Mouse (Mus musculus) limb, embryonic 12.5 days (tissue): ENCODE measurements around the gene Wfdc9. TPM values are rescaled to one million over a fixed set of nuclear protein-coding genes. Genes with fewer than 3 reads are reported as not detected.
"Not testable (repeated sequence)": the region's sequence is repeated elsewhere in the genome, so short reads cannot be mapped to it uniquely, and the experiment has no call there.

Experiments
- ATAC-seq: fragments of 200-750 bp; cut with Nextera tagmentation; 2 replicates; pipeline ENCODE4 v1.8.0; 2017; ENCODE audit warnings: low read depth, moderate TSS enrichment; ENCODE audit not compliant: insufficient number of reproducible peaks, insufficient read depth, low FRiP score, low TSS enrichment
- H3K27ac ChIP-seq: fragments of 300-500 bp; sonication (generic); 2 replicates; pipeline ENCODE4 v1.5.1; 2016; ENCODE audit warnings: mild to moderate bottlenecking, moderate library complexity
- H3K27me3 ChIP-seq: fragments of 300-500 bp; sonication (generic); 2 replicates; pipeline ENCODE4 v1.6.1; 2016; ENCODE audit warnings: mild to moderate bottlenecking, moderate library complexity
- H3K36me3 ChIP-seq: fragments of 300-500 bp; sonication (generic); 2 replicates; pipeline ENCODE4 v1.6.1; 2016; ENCODE audit warnings: mild to moderate bottlenecking, moderate library complexity
- H3K4me1 ChIP-seq: fragments of 300-500 bp; sonication (generic); replicated peaks from 2 replicates; pipeline ENCODE4 v1.6.1; 2016
- H3K4me2 ChIP-seq: fragments of 300-500 bp; sonication (generic); 2 replicates; pipeline ENCODE4 v1.6.1; 2016; ENCODE audit warnings: mild to moderate bottlenecking, moderate library complexity
- H3K4me3 ChIP-seq: fragments of 300-500 bp; sonication (generic); replicated peaks from 2 replicates; pipeline ENCODE4 v1.5.1; 2016; ENCODE audit warnings: mild to moderate bottlenecking
- H3K9ac ChIP-seq: fragments of 300-500 bp; sonication (generic); replicated peaks from 2 replicates; pipeline ENCODE4 v1.6.1; 2016; ENCODE audit warnings: mild to moderate bottlenecking, moderate library complexity
- H3K9me3 ChIP-seq: fragments of 300-500 bp; sonication (generic); 2 replicates; pipeline ENCODE4 v1.6.1; 2016; ENCODE audit warnings: mild to moderate bottlenecking, moderate library complexity
- WGBS: fragments of 180-500 bp; shearing (Covaris S2); methylation state at CpG from one replicate; pipeline ENCODE4 v1.1.7; 2016; 5-methylcytosine and 5-hydroxymethylcytosine counted together
- polyA plus RNA-seq: library from polyadenylated mRNA; unstranded; fragments of >200 nt; fragmentation: Nextera tagmentation; extraction: Ambion mirVana; gene quantifications from 2 replicates; pipeline ENCODE4 v1.2.1, GENCODE M21; 2016

Gene Wfdc9
- polyA plus RNA-seq, 1 experiment from 2014 or later: not detected

GRCm38 (mm10) chr2:164619050-164619449, 37.3 kb downstream of the Wfdc9 start:
- H3K9ac ChIP-seq: no peak overlapping the region
- no peak overlapping the region for H3K27ac ChIP-seq
- no peak overlapping the region for H3K4me2 ChIP-seq
- 66% methylated on average over 5 of the region's 5 CpGs for WGBS
- H3K4me3 ChIP-seq: no peak overlapping the region
- H3K36me3 ChIP-seq: no peaks in the 10 kb centered on the region
- no peaks in the 10 kb centered on the region for H3K4me1 ChIP-seq
- H3K9me3 ChIP-seq: no peaks in the 10 kb centered on the region
- no peaks in the 10 kb centered on the region for H3K27me3 ChIP-seq
- ATAC-seq: no peak

DNA sequence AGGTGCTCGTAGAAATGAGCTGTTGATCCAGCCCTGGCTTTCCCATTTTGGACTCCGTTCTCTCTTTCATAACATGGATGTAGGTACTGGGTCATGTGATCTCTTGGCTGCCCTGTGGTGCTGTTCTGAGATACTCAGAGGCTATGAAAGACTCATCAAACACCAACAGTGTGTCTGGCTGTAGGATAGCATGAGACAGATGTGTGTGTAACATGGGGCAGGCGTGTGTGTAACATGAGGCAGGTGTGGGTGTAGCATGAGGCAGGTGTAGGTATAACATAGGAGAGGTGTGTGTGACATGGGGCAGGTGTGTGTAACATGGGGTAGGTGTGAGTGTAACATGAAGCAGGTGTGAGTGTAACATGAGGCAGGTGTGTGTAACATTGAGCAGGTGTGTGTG, 41.0 kb downstream of the Wfdc9 start:
- H3K27me3 ChIP-seq: no peaks in the 10 kb centered on the region
- no peak overlapping the region for H3K4me3 ChIP-seq
- 90% methylated on average over 3 of the region's 3 CpGs for WGBS
- H3K27ac ChIP-seq: no peak overlapping the region
- H3K36me3 ChIP-seq: no peaks in the 10 kb centered on the region
- no peak overlapping the region for H3K9ac ChIP-seq
- ATAC-seq: no peak
- H3K9me3 ChIP-seq: no peaks in the 10 kb centered on the region
- H3K4me1 ChIP-seq: 0 out of 2 replicates have a peak, but pooled peaks cover 5% of the 10 kb centered on the region
- H3K4me2 ChIP-seq: no peak overlapping the region

DNA sequence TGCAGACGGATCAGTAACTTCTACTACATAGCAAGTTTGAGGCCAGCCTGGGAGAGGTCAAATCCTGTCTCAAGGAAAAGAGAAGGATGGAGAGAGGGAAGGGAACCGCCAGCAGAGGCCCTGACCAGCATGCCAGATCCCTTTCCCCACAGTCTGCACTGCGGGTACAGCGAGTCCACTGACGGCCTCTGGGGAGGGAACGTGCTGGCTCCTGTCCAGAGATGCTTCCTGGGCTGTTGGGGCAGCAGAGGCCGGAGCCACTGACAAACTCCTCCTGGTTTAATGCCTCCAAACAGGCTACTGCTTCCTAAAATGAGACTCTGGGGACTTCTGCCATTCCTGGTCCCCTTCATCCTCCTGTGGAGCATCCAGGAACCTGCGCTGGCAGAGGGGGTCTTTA, 42.9 kb downstream of the Wfdc9 start, which contains the start of the genes Wfdc6b and Wfdc8:
Gene Wfdc6b (plus strand): TSS at position 52 of the 400 bp plus-strand sequence.
Gene Wfdc8 (minus strand): TSS at position 156 of the 400 bp plus-strand sequence.
- not testable (repeated sequence) for H3K4me1 ChIP-seq, H3K27me3 ChIP-seq, H3K9me3 ChIP-seq, H3K9ac ChIP-seq, ATAC-seq, H3K36me3 ChIP-seq, H3K4me2 ChIP-seq, H3K4me3 ChIP-seq, H3K27ac ChIP-seq
- 55% methylated on average over 8 of the region's 8 CpGs for WGBS

GRCm38 (mm10) chr2:164608781-164609180, 47.6 kb downstream of the Wfdc9 start:
- WGBS: 85% methylated on average over 6 of the region's 6 CpGs
- H3K27me3 ChIP-seq: no peaks in the 10 kb centered on the region
- no peaks in the 10 kb centered on the region for H3K36me3 ChIP-seq
- H3K9ac ChIP-seq: no peak overlapping the region
- H3K4me1 ChIP-seq: 0 out of 2 replicates have a peak, but pooled peaks cover 5% of the 10 kb centered on the region
- H3K9me3 ChIP-seq: peaks cover 2% of the 10 kb centered on the region; the same call in 1 of the 2 replicates
- no peak overlapping the region for H3K4me3 ChIP-seq
- H3K4me2 ChIP-seq: no peak overlapping the region
- no peak for ATAC-seq
- no peak overlapping the region for H3K27ac ChIP-seq

- H3K4me3 ChIP-seq: no peak overlapping the region
- no peaks in the 10 kb centered on the region for H3K36me3 ChIP-seq
- no peak for ATAC-seq
- 91% methylated on average over 8 of the region's 8 CpGs for WGBS
- no peaks in the 10 kb centered on the region for H3K4me1 ChIP-seq
- no peak overlapping the region for H3K27ac ChIP-seq
- no peak overlapping the region for H3K4me2 ChIP-seq
- no peaks in the 10 kb centered on the region for H3K27me3 ChIP-seq
- peaks cover 11% of the 10 kb centered on the region for H3K9me3 ChIP-seq
- H3K9ac ChIP-seq: no peak overlapping the region
Observed at GRCm38 (mm10) chr2:164604411-164604810, 52.0 kb downstream of the Wfdc9 start.

DNA sequence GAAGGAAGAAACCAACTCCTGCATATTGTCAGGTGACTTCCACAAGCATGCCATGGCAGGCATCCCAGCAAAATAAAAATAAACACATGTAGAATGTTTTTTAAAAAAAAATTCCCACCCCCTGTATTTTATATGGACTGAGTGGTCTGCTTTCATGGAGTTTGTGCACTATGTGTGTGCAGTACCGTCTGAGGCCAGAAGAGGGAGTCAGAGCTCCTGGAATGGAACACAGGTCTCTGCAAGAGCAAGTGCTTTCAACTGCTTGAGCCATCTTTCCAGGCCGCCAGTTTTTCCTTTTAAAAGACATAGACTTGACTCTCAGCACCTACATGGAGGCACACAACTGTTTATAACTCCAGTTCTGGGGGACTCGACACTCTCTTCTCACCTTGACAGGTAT, 52.9 kb downstream of the Wfdc9 start:
- Histone ChIP-seq H3K27ac (no peak overlapping the region), H3K4me2 (no peak overlapping the region), H3K9me3 (peaks cover 11% of the 10 kb centered on the region), H3K4me3 (no peak overlapping the region), H3K4me1 (no peaks in the 10 kb centered on the region), H3K36me3 (no peaks in the 10 kb centered on the region), H3K9ac (no peak overlapping the region), H3K27me3 (no peaks in the 10 kb centered on the region)
- no peak for ATAC-seq
- WGBS: 87% methylated on average over 3 of the region's 3 CpGs

DNA sequence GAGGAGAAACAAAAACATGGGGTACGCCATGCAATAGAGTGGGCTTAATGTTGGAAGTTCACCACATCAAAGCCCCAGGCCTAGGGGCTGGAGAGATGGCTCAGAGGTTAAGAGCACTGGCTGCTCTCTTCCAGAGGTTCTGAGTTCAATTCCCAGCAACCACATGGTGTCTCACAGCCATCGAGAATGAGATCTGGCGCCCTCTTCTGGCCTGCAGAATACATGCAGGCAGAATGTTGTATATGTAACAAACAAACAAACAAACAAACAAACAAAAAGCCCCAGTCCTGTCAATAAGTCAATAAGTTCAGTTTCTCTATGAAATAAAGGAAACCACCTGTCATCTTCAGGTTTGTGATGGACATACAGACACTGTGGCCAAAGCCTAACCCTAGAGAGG, 56.2 kb downstream of the Wfdc9 start:
- no peak overlapping the region for H3K4me3 ChIP-seq
- no peaks in the 10 kb centered on the region for H3K4me1 ChIP-seq
- H3K27ac ChIP-seq: no peak overlapping the region
- no peaks in the 10 kb centered on the region for H3K36me3 ChIP-seq
- H3K9ac ChIP-seq: no peak overlapping the region
- WGBS: 65% methylated on average over 3 of the region's 3 CpGs
- ATAC-seq: no peak
- H3K27me3 ChIP-seq: no peaks in the 10 kb centered on the region; the same call in 1 of the 2 replicates
- no peak overlapping the region for H3K4me2 ChIP-seq
- peaks cover 11% of the 10 kb centered on the region for H3K9me3 ChIP-seq

Other genes with a start within 250 kb of the Wfdc9 start
- gene Sdc4, start 212.7 kb downstream of the Wfdc9 start, polyA plus RNA-seq: 34.3 and 36.5 TPM in 2 replicates
- 55.2 and 59.2 TPM in 2 replicates for gene Sys1, start 199.6 kb downstream of the Wfdc9 start, polyA plus RNA-seq
- 2.3 and 3.4 TPM in 2 replicates for gene Gm20458, start 195.6 kb downstream of the Wfdc9 start, polyA plus RNA-seq
- not detected in 2 replicates for gene Trp53tg5, start 182.9 kb downstream of the Wfdc9 start, polyA plus RNA-seq
- gene Dbndd2, start 170.5 kb downstream of the Wfdc9 start, polyA plus RNA-seq: 1.2 and 1.7 TPM in 2 replicates
- gene Pigt, start 159.1 kb downstream of the Wfdc9 start, polyA plus RNA-seq: 24.9 and 32.7 TPM in 2 replicates
- 36.2 and 39.6 TPM in 2 replicates for gene Wfdc2, start 94.2 kb downstream of the Wfdc9 start, polyA plus RNA-seq
- not detected in 2 replicates for gene Spint3, start 83.1 kb downstream of the Wfdc9 start, polyA plus RNA-seq
- 0.28 TPM in 1 of 2 replicates, not detected in the other for gene Wfdc6a, start 71.1 kb downstream of the Wfdc9 start, polyA plus RNA-seq
- not detected in 2 replicates for gene Eppin, start 63.0 kb downstream of the Wfdc9 start, polyA plus RNA-seq
- not detected in 2 replicates for gene Wfdc6b, start 43.1 kb downstream of the Wfdc9 start, polyA plus RNA-seq
- not detected in 2 replicates for gene Wfdc8, start 43.0 kb downstream of the Wfdc9 start, polyA plus RNA-seq
- not detected in 2 replicates for gene Wfdc16, start 17.8 kb downstream of the Wfdc9 start, polyA plus RNA-seq
- gene Wfdc10, start 537 bp downstream of the Wfdc9 start, polyA plus RNA-seq: not detected in 2 replicates
- not detected in 2 replicates for gene Wfdc11, start 17.5 kb upstream of the Wfdc9 start, polyA plus RNA-seq
- gene Wfdc13, start 28.5 kb upstream of the Wfdc9 start, polyA plus RNA-seq: not detected in 2 replicates
- gene Spint4, start 41.9 kb upstream of the Wfdc9 start, polyA plus RNA-seq: not detected in 2 replicates
- gene Spint5, start 58.7 kb upstream of the Wfdc9 start, polyA plus RNA-seq: not detected in 2 replicates
- gene Wfdc3, start 89.3 kb upstream of the Wfdc9 start, polyA plus RNA-seq: 0.61 and 0.91 TPM in 2 replicates
- gene Dnttip1, start 89.4 kb upstream of the Wfdc9 start, polyA plus RNA-seq: 95.9 and 105 TPM in 2 replicates
- 558 and 599 TPM in 2 replicates for gene Ube2c, start 113.3 kb upstream of the Wfdc9 start, polyA plus RNA-seq
- gene Tnnc2, start 123.4 kb upstream of the Wfdc9 start, polyA plus RNA-seq: 73.9 and 74.6 TPM in 2 replicates
- 19.0 and 19.2 TPM in 2 replicates for gene Snx21, start 129.2 kb upstream of the Wfdc9 start, polyA plus RNA-seq
- gene Acot8, start 148.3 kb upstream of the Wfdc9 start, polyA plus RNA-seq: 13.8 and 14.0 TPM in 2 replicates
- 8.5 TPM in 2 replicates for gene Zswim3, start 148.5 kb upstream of the Wfdc9 start, polyA plus RNA-seq
- 17.3 and 20.4 TPM in 2 replicates for gene Zswim1, start 166.1 kb upstream of the Wfdc9 start, polyA plus RNA-seq
- not detected in 2 replicates for gene Spata25, start 172.0 kb upstream of the Wfdc9 start, polyA plus RNA-seq
- 103 and 107 TPM in 2 replicates for gene Ctsa, start 176.3 kb upstream of the Wfdc9 start, polyA plus RNA-seq
- 6.3 and 6.8 TPM in 2 replicates for gene Neurl2, start 176.9 kb upstream of the Wfdc9 start, polyA plus RNA-seq
- gene Pltp, start 201.1 kb upstream of the Wfdc9 start, polyA plus RNA-seq: 32.6 and 37.0 TPM in 2 replicates
- 82.6 and 97.6 TPM in 2 replicates for gene Pcif1, start 222.7 kb upstream of the Wfdc9 start, polyA plus RNA-seq